Mouse (Mus musculus) frontal cortex, adult (tissue): Measurements from ENCODE around the gene Calcoco1.
"Not testable (repeated sequence)": the region's sequence is repeated elsewhere in the genome, so short reads cannot be mapped to it uniquely, and the experiment has no call there.

Experiments
- ATAC-seq: cut with Nextera tagmentation; 2 replicates; pipeline ENCODE4 v1.9.2; 2017; ENCODE audit warnings: mild to moderate bottlenecking, moderate library complexity, mixed read lengths; ENCODE audit not compliant: low TSS enrichment

The Calcoco1 gene

DNA sequence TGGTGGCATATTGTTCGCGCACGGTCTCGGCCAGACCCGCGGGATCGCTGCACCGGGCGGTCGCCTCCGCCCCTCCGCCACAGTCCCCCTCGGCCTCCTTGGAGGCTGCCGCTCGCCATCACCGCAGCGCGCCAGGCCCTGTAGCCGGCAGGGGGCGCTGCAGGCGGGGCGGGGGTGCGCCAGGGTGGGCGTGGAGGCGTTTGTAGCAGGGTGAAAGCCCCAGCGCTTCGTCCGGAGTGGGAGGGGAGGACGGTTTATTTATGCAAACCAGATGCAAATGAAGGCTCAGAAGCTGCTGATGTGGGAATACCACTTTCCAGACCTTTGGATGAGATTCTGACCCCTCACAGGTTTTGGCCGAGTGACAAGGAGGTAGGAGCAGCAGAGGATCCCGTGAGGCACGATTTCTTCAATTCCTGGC lies 29.0 kb downstream of the Calcoco1 start:
- peak; percentile 66 for ATAC-seq

DNA sequence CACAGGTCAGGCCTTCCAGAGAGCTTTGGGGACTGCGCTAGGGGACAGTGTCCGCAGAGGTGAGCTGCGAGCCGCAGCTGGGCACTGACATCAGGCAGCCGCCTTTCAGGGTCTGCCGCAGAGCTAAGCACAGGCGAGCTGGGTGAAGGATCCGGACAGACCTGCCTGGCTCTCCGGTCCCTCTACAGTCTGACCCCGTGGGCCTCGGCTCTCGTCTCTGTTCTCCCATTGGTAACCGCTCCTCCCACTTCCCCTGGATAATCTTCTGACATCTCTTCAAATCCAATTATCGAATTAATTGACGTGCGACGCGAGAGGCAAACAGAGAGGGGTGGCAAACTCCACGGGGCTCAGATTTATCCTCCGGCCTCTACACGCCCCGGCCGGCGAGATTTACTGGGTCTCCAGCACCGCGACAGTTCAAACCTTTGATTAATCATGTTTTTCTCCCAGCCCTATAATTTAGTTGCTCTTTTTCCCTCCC lies 29.6 kb downstream of the Calcoco1 start:
- no peak for ATAC-seq

DNA sequence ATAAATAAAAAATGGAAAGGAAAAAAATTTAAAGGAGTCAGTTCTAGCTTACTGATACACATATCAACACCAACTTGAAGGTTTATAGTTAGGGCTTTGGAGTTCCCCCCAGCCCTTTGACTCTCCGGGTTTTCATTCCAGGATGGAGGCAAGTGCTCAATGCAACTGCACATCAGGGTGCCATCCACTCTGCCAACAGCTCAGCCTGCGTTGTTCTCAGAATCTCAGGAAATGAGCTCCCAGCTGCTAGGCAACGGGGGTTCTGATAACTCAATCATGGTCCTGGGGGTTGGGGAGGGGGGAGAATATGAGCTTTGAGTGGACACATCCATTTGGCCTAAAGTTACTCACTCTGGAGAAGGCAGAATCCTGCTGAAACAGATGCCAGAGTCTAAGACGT lies 36.2 kb downstream of the Calcoco1 start:
- ATAC-seq, result no peak

DNA sequence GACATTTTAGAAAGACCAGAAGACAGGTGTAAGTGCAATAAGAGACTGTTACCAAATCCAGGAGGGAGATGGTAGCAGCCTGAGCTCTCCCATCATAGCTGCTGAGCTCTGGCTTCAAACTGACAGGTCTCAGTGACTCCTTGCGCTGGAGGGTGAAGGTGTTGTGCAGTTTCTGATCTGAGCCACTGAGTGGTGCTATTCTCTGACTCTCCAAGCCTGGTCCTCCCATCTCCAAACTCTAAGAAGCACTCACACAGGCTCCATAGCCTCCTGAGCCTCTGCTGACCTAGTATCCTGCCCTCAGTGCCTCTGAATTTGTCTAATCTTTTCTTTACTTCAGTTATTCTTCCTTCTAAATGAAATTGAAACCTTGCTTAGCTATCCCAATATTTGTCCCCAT lies 38.3 kb downstream of the Calcoco1 start:
- peak; percentile 79 for ATAC-seq

DNA sequence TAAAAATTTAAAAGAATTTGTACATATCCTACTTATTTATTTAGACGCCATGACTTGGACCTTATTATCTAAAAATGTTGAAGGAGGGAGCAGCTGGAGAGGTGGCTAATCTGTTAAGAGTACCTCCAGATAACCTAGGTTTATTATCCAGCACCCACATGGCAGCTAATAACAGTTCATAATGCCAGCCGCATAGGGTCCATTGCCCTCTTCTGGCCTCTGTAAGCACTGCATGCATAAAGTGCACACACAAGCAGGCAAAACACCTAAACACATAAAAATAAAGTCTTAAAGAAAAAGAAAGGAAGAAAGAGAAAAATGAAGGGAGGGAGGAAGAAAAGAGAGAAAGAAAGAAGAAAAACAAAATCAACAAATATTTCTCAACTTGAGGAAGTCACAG lies 45.6 kb downstream of the Calcoco1 start:
- no peak for ATAC-seq

DNA sequence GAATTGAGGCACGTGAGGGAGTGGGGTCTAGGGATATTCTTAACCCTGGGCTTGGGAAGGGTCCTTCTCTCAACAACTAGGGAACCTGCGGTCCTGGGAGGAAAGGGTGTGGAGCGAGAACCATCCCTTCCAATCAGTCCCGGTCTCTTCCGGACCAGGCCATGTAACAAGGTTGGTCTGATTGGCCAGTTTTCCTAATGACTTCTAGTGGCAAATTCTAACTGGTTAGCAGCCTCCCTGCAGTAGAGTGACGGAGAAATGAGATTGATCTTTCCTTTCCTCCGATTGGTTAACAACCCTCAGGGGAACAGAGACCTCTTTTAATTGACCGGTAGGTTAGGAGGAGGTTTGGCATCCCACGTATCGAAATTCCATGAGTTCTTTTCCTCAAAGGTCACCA lies 48.4 kb downstream of the Calcoco1 start:
- peak; percentile 60 for ATAC-seq

DNA sequence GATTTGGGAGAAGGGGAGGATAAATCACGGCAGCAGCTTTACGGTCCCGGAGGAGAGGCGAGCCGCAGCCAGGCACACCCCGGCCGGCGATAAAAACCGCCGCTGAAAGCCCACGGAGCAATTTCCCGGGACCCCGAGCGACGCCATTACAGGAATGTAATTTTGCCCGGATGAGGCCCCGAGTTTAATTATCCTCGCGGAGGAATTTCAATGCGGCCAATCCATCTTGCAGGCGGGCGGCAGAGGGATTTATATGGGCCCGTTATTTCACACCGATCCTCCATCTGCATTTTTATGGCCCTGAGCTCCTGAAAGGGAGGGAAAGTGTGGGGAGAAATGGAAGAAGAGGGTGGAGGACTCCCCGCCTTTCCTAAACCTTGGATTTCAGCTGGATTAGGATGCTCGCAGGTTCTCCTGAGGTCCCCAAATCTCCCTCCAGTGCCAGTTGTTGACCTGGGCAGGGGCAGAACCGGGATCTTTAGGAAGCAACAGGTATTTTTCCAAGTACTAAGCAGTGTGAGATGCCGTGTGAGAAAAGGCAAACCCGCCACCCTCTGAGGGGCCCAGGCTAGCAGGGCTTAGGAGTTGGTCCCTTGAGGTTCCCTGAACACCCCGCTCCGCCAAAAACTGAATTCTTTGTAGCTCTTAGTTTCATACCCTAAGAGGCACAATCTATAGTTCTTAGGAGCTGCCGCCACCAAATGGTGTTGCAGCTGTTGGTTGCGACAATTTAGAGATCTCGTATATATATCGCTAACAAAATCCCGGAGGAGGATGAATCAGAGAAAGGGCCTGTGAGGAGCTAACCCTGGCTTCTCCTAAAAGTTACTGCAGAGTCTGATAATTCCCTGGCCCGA lies 49.5 kb downstream of the Calcoco1 start, which contains the start of gene Atp5g2:
Gene Atp5g2 (minus strand): TSS at position 138 of the 857 bp plus-strand sequence.
- no peak for ATAC-seq

DNA sequence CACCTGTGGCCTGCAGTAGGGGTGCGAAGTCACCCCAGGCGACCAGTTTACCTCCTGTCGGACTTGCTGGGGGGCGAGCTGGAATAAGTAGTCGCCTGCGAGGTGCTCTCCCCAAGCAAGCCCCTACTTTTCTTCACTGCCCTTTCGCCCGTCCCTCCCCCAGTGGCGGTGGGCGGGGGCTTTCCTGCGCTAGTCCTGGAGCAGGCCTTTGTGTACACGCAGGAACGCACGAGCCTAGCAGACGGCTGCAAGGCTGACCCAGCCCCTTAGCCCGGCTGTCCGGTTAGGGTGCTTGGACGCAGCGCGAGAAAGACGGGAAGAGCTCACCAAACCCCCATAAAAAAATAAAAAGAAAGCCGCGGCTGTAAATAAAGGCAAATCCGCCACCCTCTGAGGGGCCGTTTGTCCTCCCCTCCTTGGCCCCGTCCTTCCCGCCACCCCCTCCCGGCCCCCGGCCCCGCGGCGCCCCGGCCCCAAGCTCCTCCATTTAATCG lies 50.2 kb downstream of the Calcoco1 start:
- peak; percentile 5; the same call in 1 of the 2 replicates for ATAC-seq

DNA sequence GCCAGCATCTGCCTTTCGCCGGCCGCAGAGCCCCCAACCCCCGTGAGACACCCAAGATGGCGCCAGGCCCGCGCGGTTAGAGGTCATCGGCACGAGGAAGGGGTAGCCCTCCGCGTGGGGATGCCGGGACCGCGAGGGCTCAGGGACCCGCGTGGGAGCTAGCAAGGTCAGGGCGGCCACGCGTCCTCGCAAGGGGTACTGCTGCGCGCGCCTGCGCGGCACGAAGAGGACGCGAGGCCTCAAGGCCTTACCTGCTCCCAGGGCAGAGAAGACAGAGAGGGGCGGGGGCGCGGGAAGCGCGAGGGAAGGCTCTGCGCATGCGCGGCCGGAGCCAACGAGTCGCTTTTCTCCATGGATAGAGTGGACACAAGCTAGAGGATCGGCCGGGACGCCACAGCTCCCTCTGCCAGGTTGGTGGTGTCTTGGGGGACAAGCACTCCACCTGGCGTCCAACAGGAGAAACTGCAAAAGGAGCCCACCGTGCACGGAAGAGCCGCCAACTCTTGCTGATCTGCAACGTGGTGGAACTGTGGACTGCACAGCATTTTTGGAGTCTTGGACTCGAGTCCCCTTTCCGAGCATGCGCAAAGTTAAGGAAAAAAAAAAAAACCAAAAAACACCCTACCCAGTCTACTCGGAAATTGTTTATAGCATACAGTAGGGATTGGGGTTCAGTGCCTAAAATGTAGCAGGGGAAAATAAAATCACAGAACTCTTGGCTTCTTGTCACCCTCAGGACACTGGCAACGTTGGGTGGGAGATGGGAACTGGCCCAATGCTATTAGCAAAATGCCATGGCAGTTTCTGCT lies 51.0 kb downstream of the Calcoco1 start:
- ATAC-seq, result peak; percentile 74

DNA sequence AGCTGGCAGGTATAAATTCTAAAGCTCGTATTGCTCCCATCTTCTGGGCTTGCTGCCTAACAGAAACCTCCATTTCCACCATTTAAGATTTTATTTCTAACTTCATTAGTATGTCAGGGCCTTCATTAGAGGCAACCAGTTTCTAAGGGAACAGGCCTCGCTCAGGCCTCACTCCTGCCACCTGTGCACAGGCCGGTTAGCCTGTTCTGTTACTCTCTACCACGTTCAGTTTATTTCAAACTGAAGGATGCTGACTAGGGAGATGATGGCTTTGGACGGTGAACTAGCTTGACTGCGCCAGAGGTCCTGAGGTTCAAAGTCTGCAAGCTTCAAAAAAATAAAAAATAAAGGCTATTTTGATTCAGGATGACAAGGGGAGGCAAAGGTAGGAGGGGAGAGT lies 51.7 kb downstream of the Calcoco1 start:
- no peak for ATAC-seq

DNA sequence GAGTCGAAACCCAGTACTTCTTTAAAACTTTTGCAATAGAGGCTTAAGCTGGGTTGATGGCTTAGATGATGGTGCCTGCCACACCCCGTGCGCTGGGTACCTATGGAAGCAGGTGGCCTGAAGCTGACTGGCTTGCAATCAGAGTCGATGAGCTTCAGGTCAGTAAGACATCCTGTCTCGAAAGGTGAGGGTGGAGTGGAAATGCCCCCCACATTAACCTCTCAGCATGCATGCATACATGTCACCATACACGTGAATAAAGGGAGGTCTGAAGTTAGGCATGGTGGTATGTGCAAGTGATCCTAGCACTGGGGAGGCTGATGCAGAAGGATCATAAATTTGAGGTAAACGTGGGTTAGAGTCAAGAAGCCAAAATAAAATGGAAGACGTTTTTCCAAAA lies 52.4 kb downstream of the Calcoco1 start:
- ATAC-seq, result no peak

DNA sequence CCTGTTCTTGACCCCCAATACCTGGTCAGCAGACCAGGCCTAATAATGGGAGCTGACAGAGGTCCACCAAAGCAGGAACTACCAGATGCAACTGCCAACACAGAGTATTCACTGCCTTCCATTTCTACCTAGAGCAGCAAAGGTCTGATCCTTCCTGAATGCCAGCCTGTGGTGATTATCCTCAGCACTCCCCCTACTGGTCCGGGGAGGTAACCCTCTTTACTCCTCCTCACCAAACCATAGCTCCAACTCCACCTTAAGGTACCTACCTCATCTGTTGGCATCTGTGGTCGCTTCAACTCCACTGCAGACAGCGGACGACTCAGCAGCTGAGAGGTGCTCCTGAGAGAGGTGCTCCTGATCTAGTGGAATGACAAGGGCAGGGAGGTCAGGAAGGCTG lies 56.5 kb downstream of the Calcoco1 start:
- ATAC-seq, result peak; percentile 71

DNA sequence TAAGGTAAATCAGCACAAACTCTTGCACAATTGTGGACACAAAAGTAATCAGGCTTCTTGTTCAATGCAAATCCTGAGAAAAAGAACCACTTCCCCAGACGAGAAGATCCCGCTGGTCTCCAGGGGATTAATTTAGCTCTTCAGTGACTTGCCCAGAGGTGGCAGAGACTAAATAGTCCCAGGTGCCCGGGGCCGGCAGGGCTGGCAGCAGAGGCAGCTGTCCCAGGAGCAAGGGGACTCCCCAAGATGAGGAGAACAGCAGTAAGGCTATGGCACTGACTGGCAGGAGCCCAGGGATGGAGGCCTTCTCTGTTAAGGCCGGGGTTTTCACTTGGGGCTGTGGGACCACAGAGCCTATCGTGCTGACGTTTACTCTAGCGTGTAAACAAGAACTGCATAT lies 58.2 kb downstream of the Calcoco1 start:
- no peak for ATAC-seq

DNA sequence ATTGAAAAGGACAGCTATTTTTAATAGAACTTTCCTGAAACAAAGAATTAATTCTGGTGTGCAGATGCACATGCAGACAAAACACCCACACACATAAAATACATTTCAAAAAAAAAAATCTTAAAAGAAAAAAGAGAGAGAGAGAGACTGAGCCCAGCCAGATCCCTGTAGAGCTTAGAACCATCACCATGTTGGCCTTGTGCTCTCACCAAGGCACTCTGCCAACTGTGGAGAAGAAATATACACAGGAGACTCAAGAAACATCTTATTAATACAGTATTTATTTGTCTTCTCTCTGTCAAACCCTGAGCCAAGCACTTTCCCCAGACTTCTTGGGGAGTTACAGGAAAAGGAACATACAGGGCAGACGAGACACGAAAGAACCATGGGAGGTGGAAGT lies 59.4 kb downstream of the Calcoco1 start:
- ATAC-seq, result not testable (repeated sequence)

DNA sequence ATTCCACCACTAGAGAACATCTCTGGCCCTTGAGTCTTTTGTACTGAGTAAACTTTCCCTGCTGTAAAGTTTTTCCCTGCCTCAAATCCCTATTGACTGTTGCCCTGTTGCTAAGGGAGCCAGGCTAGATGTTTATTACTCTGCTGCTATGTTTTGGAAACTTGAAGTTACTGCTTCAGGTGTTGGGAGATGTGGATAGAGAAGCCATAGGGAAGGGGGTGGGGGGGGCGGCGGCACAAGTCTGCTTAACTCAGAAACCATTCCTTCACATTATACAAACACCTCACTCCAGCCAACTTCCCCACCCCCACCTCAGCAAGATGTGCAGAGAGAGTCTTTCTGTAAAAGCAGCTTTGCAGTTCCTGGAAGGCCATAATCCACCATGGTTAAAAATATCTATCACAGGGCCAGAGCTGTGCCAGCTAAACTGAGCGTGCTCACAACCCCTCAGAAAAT lies 64.0 kb downstream of the Calcoco1 start:
- ATAC-seq, result peak; percentile 66
